Comparison of ENCODE assay signal across 10 mouse cellular contexts in genomic region chr19:58816453-58817041, GRCm38 (mm10). TPM values are rescaled to one million over a fixed set of nuclear protein-coding genes. Genes with fewer than 3 reads are reported as not detected.
DNase-seq lines count a peak whose midpoint lies in the region; ATAC-seq and TF ChIP-seq lines count a peak whose summit lies in the region.
"Had no signal": no experiment of that assay in that cellular context is flagged by ENCODE, and none has a peak within 500 bp of the region (broad histone marks: within the 10 kb centered on the region; RNA-seq: fewer than 3 reads in every experiment).

No protein-coding gene starts in this region.

- WGBS in midbrain, embryonic 16.5 days = 83% methylated on average over 17 of the region's 17 CpGs
- 79% methylated on average over 17 of the region's 17 CpGs for WGBS in midbrain, postnatal 0 days
- 48% methylated on average over 17 of the region's 17 CpGs for WGBS in kidney, postnatal 0 days

- DNase-seq in adrenal gland, postnatal 10 days = peak; percentile 45
- no peak for DNase-seq in adrenal gland, adult 8-10 months
- no peak for DNase-seq in midbrain, postnatal 0 days (ENCODE audit: low spot score)
- DNase-seq in kidney, postnatal 0 days (ENCODE audit: low spot score) = peak; percentile 74
- DNase-seq in splenic B cell, adult 2 months (ENCODE audit: low read depth, low spot score) = peak; percentile 24
- no peak for DNase-seq in spleen, postnatal 10 days (ENCODE audit: low spot score in 2 of 2)

- no peaks in the 10 kb centered on the region for H3K9me3 ChIP-seq in midbrain, embryonic 16.5 days (replicated peaks; ENCODE audit: control insufficient read depth, low read length, poor library complexity, severe bottlenecking)
- no peaks in the 10 kb centered on the region for H3K9me3 ChIP-seq in midbrain, postnatal 0 days (ENCODE audit: low read length)
- no peaks in the 10 kb centered on the region for H3K9me3 ChIP-seq in kidney, postnatal 0 days (replicated peaks; ENCODE audit: low read length)
- H3K9me3 ChIP-seq: midbrain, embryonic 12.5 days had no signal

- H3K36me3 ChIP-seq in midbrain, embryonic 16.5 days (ENCODE audit: control insufficient read depth, insufficient read depth, low read length) = peaks cover 7% of the 10 kb centered on the region
- peaks cover 15% of the 10 kb centered on the region for H3K36me3 ChIP-seq in midbrain, postnatal 0 days (ENCODE audit: insufficient read depth, low read length)
- H3K36me3 ChIP-seq in kidney, postnatal 0 days (ENCODE audit: insufficient read depth, low read length) = 0 out of 2 replicates have a peak, but pooled peaks cover 3% of the 10 kb centered on the region
- H3K36me3 ChIP-seq in splenic B cell, adult 2 months (ENCODE audit: control insufficient read depth, insufficient read depth, low read length, poor library complexity, severe bottlenecking) = no peaks in the 10 kb centered on the region
- H3K36me3 ChIP-seq: midbrain, embryonic 12.5 days had no signal

- H3K27ac ChIP-seq in midbrain, embryonic 16.5 days (ENCODE audit: low read length) = peak overlapping the region; percentile 38; the same call in 1 of the 2 replicates
- H3K27ac ChIP-seq in midbrain, postnatal 0 days (ENCODE audit: low read depth, low read length) = no peak overlapping the region
- H3K27ac ChIP-seq in kidney, postnatal 0 days = peak overlapping the region; percentile 60; the same call in 1 of the 2 replicates
- H3K27ac ChIP-seq: midbrain, embryonic 12.5 days had no signal

- H3K4me1 ChIP-seq in midbrain, embryonic 16.5 days (ENCODE audit: control insufficient read depth, insufficient read depth, low read length) = no peaks in the 10 kb centered on the region
- no peaks in the 10 kb centered on the region for H3K4me1 ChIP-seq in midbrain, postnatal 0 days (ENCODE audit: insufficient read depth, low read length)
- H3K4me1 ChIP-seq in kidney, postnatal 0 days (replicated peaks; ENCODE audit: insufficient read depth, low read length) = peaks cover 14% of the 10 kb centered on the region
- H3K4me1 ChIP-seq: midbrain, embryonic 12.5 days had no signal

- TF ChIP-seq CTCF in midbrain, postnatal 0 days (IDR thresholded peaks at IDR 0.05) = no peak
- no peak for TF ChIP-seq CTCF in kidney, postnatal 0 days (IDR thresholded peaks at IDR 0.05; ENCODE audit: low read depth)

- no peak overlapping the region for H3K4me3 ChIP-seq in midbrain, embryonic 16.5 days (ENCODE audit: low read depth, low read length)
- H3K4me3 ChIP-seq in midbrain, postnatal 0 days (ENCODE audit: low read depth, low read length) = no peak overlapping the region
- H3K4me3 ChIP-seq in kidney, postnatal 0 days (replicated peaks; ENCODE audit: low read depth, low read length) = no peak overlapping the region
- H3K4me3 ChIP-seq: midbrain, embryonic 12.5 days had no signal

- ATAC-seq in midbrain, embryonic 16.5 days = no peak
- ATAC-seq in midbrain, postnatal 0 days (ENCODE audit: low FRiP score) = no peak
- no peak for ATAC-seq in kidney, postnatal 0 days (replicated peaks; ENCODE audit: low FRiP score, low read depth)
- no peak for ATAC-seq in megakaryocyte, adult 5-6 weeks (ENCODE audit: poor library complexity, severe bottlenecking)

- H3K27me3 ChIP-seq in midbrain, embryonic 16.5 days (ENCODE audit: control insufficient read depth, insufficient read depth, low read depth, low read length) = no peaks in the 10 kb centered on the region
- H3K27me3 ChIP-seq in midbrain, postnatal 0 days (ENCODE audit: insufficient read depth, low read length) = no peaks in the 10 kb centered on the region
- H3K27me3 ChIP-seq in kidney, postnatal 0 days (ENCODE audit: insufficient read depth, low read length) = no peaks in the 10 kb centered on the region
- no peaks in the 10 kb centered on the region for H3K27me3 ChIP-seq in splenic B cell, adult 2 months (ENCODE audit: control insufficient read depth, insufficient read depth, low read length, poor library complexity, severe bottlenecking)
- H3K27me3 ChIP-seq: midbrain, embryonic 12.5 days had no signal

- H3K9ac ChIP-seq in midbrain, embryonic 16.5 days (ENCODE audit: low read depth, low read length) = no peak overlapping the region
- H3K9ac ChIP-seq in midbrain, postnatal 0 days (replicated peaks; ENCODE audit: low read length, poor library complexity, severe bottlenecking) = no peak overlapping the region
- no peak overlapping the region for H3K9ac ChIP-seq in kidney, postnatal 0 days (ENCODE audit: low read depth, low read length)
- H3K9ac ChIP-seq: midbrain, embryonic 12.5 days had no signal

- H3K4me2 ChIP-seq in midbrain, embryonic 16.5 days (ENCODE audit: low read length) = no peak overlapping the region
- H3K4me2 ChIP-seq in midbrain, postnatal 0 days (ENCODE audit: low read depth, low read length, poor library complexity, severe bottlenecking) = no peak overlapping the region
- no peak overlapping the region for H3K4me2 ChIP-seq in kidney, postnatal 0 days (ENCODE audit: low read length)
- H3K4me2 ChIP-seq: midbrain, embryonic 12.5 days had no signal

RNA-seq across cellular contexts. Expression of gene 1700019N19Rik, which starts 22.3 kb away (rescaled TPM):
- not detected for total RNA-seq in adrenal gland, postnatal 10 days (2021)
- total RNA-seq in adrenal gland, adult 8-10 months (2022) = under 1 TPM in 1 of 4 experiments, not detected in 3; 0.28 TPM
- polyA plus RNA-seq in midbrain, embryonic 16.5 days (2015; fragmentation: Nextera tagmentation; extraction: Ambion mirVana) = not detected in 2 replicates
- total RNA-seq in midbrain, postnatal 0 days (2014; rRNA removed) = not detected in 2 replicates
- not detected in 2 replicates for polyA plus RNA-seq in midbrain, postnatal 0 days (2015; fragmentation: Nextera tagmentation; extraction: Ambion mirVana)
- not detected in 2 replicates for polyA plus RNA-seq in kidney, postnatal 0 days (2015; fragmentation: Nextera tagmentation; extraction: Ambion mirVana)
- total RNA-seq in megakaryocyte, adult 5-6 weeks (2015) = not detected in 2 replicates
- total RNA-seq in megakaryocyte, adult 5-6 weeks (2017) = not detected in 2 replicates
- polyA plus RNA-seq: limb, embryonic 11.5 days; midbrain, embryonic 12.5 days had no signal

RNA-seq across cellular contexts. Expression of gene Pnliprp2, which starts 57.0 kb away (rescaled TPM):
- not detected for total RNA-seq in adrenal gland, postnatal 10 days (2021)
- total RNA-seq in adrenal gland, adult 8-10 months (2022) = not detected
- polyA plus RNA-seq in midbrain, embryonic 16.5 days (2015; fragmentation: Nextera tagmentation; extraction: Ambion mirVana) = not detected in 2 replicates
- 0.27 TPM in 1 of 2 replicates, not detected in the other for total RNA-seq in midbrain, postnatal 0 days (2014; rRNA removed)
- polyA plus RNA-seq in midbrain, postnatal 0 days (2015; fragmentation: Nextera tagmentation; extraction: Ambion mirVana) = not detected in 2 replicates
- 0.09 and 0.36 TPM in 2 replicates for polyA plus RNA-seq in kidney, postnatal 0 days (2015; fragmentation: Nextera tagmentation; extraction: Ambion mirVana)
- total RNA-seq in megakaryocyte, adult 5-6 weeks (2015) = not detected in 2 replicates
- total RNA-seq in megakaryocyte, adult 5-6 weeks (2017) = not detected in 2 replicates
- polyA plus RNA-seq: midbrain, embryonic 12.5 days had no signal

Comparison
In these comparisons a context has a peak if more than half of its experiments do, and no peak if none do; other contexts are left out.
1. DNase-seq: peak in adrenal gland, postnatal 10 days (single experiment), kidney, postnatal 0 days (single experiment) and splenic B cell, adult 2 months (single experiment); none in adrenal gland, adult 8-10 months (single experiment), midbrain, postnatal 0 days (single experiment) and spleen, postnatal 10 days (0 of 2).